Mouse (Mus musculus) adrenal gland, postnatal 4 days (tissue): ENCODE results near the gene Gas2l2. TPM values are rescaled to one million over a fixed set of nuclear protein-coding genes. Genes with fewer than 3 reads are reported as not detected.

Experiments used
- DNase-seq, 2 experiments: peaks; one replicate each; pipeline ENCODE4 v3.0.0; 2021 to 2022; ENCODE audit warnings: low spot score in 2 of 2, mixed read lengths in 2 of 2
- long read RNA-seq, 2 experiments: library from polyadenylated mRNA; stranded (forward); transcript quantifications; one replicate each; pipeline ENCODE4 v2.0.0; 2021
- total RNA-seq, 2 experiments: library from RNA; stranded (reverse); gene quantifications; 2 replicates each; pipeline ENCODE4 v1.2.3; 2021

Gene Gas2l2
- under 1 TPM in 1 of 2 experiments, not detected in 1; 0.11 TPM for total RNA-seq
- long read RNA-seq, experiment 1 = 0 reads
- long read RNA-seq, experiment 2 = 0 reads

DNA sequence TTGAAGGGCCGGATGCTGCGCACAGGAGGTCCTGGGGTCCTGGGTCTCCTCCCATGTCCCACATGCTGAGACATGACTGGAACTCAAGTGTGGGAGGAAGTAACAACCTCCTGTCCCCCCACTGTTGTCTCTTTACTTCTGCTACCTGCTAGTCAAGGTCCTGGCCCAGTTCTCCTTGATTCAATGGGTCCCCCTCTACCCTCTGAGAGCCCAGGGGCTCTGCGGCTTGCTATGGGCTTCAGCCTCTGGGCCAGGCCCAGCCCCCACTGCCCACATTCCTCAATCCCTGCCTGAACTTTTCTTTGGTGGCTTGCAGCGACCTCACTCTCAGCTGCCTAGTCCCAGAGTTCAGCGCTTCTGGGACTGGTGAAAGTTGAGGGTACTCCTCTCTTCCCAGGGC is at the start of gene Gas2l2:
Gene Gas2l2 (minus strand): TSS at position 101 of the 400 bp plus-strand sequence.
- no peak for DNase-seq

DNA sequence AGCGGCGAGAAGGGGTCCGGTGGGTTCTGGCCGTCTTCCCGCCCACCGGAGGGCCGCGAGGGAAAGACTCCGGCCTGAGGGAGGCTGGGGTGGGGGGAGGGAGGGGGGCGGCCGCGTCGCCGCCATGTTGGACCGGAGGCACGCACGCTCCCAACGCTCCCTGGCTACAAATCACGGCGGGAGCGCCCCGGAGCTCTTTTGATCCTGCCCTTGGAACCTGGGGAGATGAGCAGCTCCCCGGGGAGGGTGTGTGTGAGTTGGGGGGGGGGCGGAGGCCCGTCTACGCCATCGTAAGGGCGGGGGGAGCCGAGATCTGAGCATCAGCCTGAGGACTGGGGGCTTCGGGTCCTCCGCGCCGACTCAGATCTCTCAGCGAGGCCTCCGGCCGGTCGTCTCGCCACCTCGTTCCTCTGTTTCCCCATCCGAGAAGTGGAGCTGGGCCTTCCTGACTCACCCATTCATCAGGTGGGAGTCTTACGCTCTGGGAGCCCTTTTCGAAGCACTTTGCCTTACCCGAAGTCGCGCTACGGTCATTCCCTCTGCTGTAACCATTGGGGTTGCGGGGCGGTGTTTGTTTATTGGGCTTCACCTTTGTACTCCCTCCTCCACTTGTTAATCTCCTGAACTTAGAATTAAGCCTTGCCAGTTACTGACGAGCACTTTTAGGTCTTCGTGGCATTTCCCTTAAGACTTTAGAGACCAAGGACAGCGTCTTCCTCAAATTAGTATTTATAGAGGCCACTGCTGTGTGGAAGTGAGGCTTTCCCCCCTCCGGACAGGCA is 44.2 kb upstream of the Gas2l2 start:
- no peak for DNase-seq

DNA sequence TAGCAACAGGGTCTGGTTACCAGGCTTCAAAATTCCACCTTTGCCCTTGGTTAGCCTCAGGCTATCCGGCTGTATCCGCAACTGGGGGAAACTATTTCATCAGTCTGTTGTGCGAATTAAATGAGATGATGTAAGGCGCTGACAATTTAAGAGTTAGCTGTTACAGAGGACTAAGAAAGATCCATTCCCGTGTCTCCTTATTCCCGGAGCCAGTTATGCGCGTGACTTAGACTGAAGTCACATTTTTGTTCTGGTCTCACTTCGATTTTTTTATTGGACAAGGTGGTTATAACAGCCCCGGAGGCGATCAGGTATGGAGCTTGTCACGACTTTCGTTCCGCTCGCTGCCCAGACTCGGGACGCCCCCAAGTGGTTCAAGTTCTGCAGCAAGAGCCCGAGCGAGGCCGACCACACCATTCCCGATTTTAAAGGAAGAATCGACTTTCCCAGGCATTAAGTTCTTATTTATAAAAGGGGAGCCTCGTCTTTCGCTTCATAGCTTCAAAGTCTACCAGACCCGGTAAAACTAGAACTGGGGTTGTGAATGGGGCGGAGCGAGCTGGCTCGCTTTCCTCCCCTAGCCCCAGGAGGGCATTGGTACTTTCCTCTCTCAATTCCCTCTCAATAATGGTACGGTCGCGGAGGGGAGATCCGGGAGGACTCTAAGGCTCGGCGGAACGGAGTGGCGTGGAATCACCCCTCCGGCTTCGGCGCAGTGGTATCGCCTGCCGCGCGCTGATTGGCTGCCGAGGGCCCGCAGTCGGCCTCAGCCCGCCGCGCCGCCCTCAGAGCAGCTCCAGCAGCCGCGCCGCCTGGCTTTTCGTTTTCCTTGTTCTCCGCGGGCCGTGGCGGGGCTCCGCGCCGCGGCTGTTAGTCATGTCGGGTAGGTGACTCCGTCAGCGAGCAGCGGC is 43.3 kb upstream of the Gas2l2 start, which contains the start of gene Taf15:
Gene Taf15 (plus strand): TSS at position 763 of the 911 bp plus-strand sequence.
- DNase-seq = peak; percentile 95 to 99

DNA sequence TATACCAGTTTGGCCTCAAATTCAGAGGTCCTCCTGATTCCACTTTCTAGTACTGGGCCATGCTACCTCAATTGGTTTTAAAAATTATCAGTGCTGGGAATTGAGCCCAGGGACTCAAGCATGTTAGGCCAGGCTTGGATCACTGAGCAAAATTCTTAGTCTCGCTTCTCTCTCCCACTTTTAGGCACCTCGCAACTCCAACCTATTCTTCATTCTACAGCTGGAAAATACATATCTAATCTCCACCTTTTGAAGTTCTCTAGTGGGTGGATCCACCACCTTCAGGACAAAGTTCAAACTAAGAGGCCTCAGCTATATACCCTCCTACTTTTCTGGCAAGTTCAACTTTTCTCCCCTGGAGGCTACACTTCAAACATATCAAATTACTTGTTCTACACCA is 42.5 kb upstream of the Gas2l2 start:
- no peak for DNase-seq

DNA sequence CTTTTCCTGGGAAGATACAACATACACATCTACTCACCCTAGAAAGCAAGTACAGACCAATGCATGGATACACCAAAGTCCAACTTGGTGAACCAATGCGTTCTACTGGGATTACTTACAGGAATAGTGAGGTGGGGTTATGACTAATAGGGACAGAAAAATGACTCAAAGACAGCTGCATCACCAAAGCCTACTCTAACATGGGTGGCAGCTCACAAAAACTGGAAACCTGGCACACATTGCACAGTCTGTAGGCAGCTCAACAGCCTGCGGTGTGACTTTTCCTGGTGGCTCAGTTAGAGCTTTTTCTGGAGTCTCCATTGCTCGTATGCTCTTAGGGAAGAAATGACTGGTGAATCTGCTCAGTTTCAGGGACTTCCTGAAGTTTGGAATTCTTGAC is 39.5 kb upstream of the Gas2l2 start:
- no peak for DNase-seq

DNA sequence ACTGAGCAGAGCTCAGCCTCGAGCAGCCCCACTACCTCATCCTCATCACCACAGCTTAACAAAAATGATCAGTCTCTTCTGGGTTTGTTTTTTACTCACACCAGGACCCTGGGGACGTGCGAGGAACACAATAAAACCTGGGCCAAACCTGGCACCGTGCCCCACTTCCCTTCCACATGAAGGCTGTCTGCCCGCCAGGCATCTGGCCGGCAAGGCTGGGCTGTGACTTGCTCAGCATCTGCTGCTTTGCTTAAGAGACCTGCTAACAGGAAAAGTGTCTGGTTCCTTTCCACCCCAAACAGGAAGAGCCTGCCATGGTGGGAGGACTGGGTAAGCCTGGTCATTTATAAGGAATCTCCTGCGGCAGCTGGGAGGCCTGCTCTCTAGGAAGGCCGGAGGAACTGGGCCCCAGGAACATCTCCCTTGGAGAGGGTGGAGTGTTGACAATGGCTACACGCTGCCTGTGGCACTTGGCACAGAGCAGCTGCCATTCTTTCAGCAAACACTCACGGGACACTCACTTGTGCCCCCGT is 37.9 kb upstream of the Gas2l2 start:
- DNase-seq = no peak

DNA sequence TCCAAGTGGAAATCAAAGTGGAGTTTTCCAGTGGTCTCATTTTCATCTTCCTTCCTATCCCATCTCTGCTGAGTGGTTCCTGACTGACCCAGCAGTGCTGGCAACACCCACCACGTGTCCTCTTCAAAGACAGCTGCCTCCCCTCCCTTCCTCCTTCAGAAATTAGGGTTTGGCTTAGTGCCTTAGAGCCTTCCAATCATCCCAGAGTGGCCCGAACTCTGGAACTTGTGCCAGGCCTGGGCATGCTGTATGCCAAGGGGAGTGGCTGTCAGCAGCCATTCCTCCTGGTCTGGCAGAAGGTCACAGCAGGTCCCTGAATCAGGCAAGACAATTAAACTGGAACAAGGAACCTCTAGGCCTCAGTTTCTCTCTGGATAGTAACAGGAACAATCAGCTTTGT is 36.7 kb upstream of the Gas2l2 start:
- DNase-seq = no peak

DNA sequence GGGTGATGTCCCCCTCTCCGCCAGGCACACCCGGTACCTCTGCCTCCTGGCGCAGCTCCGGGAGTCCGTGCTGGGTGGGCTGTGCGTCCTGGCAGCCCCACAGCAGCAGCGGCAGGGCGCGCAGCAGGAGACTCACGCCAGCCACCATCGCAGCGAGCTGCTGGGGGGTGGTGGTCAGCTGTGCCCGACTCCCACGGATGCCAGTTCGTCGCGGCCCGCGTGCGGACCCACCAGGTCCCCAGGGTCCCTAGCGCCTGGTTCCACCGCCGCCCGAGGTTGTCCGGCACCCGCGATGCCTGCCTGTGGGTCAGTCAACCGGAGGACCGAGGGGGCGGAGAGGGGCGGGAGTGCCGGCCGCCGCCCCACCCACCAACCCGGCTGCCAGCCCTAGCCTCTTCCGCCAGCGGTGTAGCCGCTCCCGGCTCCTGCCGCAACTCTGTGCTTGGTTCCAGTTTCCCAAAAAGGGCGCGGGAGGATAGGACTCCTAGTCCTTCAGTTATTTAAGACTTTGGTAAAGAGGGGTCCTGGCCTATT is 33.5 kb upstream of the Gas2l2 start, which contains the start of gene Mmp28:
Gene Mmp28 (minus strand): TSS at position 361 of the 534 bp plus-strand sequence.
- DNase-seq = no peak

DNA sequence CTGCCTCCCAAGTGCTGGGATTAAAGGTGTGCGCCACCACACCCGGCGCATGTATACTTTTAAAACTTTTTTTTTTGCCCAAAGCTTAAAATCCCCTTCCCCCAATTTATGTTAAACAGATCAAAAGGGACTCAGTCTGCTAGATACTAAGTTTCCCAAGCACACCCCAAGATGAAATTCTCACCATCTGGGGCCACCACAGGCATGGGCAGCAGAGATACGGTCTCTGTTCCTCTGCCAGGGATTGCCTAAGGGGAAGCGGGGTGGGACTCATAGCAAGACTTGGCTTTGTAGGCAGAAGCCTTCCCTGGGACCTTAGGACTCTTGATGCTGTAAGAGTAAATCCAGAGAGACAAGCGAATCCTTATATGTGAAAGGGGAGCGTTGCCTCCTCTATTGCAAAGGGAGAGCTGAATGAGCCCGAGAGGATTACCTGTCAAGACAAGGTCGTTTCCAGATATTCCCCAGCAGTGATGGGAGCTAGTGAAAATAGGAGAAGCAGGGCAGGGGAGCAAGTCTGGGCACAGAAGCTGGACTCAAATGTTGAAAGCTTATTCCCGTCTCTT is 32.3 kb upstream of the Gas2l2 start:
- DNase-seq = no peak

DNA sequence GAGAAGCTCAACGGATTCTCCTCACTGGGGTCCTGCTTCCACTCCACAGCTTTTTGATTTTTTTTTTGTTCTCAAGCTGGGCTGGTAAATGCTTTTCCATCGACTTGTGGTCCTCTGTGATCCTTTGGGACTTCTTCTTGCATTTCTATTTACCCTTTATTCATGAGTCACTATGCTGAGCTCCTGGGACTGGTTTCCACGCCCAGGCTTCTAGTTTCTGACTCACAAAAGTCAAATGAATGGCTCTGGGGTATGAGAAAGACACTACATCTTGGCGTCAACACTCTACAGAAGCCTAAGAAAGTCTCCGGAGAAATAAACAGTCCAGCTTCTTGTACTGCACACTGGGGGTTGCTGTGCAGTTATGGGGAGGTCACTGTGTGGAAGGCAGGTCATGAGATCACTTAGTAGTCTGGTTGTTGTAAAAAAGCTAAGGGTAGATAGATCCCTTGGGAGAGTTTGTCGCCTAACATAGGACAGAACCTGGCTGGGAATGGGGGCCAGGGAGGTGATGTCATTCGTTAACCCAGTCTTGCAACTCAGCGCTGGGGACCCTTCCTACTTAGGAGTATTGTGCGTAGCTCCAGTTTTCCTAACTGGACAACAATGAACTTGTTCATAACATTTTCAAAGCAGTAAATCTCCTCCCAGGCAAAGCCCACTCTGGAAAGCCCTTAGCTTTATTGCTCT is 28.8 kb upstream of the Gas2l2 start:
- DNase-seq = no peak

DNA sequence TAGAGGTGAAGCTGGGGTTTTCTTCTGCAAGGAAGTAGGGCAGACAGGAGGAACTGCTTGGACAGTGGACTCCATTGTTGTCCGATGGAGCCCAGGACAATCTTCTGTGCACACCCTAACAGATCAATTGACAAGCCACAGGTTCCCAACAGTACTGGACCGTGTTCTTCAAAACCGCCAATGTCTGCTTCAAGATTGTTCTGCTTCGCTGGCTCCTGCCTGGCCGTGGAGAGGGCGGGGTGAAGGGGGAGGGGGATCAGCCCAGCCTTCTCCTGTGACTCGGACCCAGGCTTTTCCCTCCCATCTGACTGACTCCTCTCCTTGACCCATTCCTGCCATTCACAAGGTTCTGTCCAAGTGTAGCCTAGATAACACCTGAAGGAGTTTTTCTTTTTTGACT is 28.0 kb upstream of the Gas2l2 start:
- no peak for DNase-seq

DNA sequence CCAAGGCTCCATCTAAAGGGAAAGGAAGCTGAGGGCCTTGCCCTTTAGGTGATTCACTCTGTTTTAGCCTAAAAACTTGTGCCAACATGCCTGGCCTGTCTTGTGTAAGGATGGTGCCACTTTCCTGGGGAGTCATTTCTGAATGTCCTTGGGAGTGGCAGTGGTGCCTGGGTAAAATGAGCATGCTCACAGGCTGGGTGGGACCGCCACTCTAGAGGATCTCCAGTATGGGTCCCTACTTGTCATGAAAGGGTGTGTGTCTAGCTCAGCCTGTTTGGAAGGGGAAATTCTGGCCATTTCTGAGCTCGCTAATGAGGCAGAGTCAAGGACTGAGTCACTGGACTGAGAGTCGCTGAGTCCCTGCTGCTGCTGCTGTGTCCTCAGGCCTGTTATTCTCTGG is 26.4 kb upstream of the Gas2l2 start:
- no peak for DNase-seq

DNA sequence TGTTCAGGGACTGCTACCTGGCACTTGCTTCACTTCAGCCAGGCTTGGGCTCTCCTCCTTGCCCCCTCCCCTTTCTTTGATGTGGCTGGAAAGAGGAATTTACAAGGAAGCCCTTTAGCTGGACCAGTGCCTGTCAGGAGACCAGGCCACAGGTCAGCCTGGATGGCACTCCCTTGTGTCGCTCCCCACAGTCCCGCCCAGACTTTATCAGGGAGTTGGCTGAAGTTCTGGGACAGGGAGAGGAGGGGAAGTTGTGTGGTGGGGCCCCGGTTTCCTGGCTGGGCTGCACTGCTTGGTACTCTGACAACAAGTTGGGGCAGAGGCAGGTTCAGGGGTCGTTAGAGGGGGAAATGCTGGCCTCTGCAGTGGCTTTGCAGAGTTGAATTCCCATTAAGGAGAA is 25.3 kb upstream of the Gas2l2 start:
- DNase-seq = no peak

DNA sequence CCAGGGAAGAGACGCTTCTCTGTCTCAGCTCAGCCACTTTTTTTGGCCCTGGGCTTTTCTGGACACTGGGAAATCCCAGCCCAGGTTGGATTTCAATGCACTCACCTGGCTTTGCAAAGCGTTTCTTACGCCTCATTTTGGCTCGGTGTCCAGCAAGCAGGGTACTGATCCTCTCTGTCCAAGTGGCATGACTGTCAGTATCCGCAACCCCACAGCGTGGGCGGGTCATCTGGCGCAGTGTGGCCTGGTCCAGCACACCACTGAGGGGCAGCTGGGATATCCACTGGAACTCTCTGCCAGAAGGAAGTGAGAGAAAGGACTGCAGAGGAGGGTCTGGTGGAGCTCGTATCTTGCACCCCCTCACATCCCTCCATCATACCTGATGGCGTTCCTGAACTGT is 22.0 kb upstream of the Gas2l2 start:
- no peak for DNase-seq

DNA sequence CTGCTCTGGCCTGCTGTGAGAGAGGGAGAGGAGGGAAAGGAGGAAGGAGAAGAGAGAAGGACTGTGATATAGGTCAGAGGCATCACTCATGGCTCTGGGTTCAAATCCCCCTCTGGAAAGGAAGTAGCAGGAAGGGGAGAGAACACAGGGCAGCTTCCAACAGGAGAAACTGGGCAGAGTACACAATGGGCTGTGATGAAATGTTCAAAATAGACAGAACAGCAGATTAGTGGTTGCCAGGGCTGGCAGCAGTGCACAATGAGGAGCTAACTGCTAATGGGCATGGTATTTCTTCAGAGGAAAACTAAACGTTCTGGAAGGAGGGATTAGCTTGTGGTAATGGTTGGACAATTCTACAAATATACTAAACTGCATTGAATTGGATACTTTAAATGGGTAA is 21.3 kb upstream of the Gas2l2 start:
- DNase-seq = no peak

DNA sequence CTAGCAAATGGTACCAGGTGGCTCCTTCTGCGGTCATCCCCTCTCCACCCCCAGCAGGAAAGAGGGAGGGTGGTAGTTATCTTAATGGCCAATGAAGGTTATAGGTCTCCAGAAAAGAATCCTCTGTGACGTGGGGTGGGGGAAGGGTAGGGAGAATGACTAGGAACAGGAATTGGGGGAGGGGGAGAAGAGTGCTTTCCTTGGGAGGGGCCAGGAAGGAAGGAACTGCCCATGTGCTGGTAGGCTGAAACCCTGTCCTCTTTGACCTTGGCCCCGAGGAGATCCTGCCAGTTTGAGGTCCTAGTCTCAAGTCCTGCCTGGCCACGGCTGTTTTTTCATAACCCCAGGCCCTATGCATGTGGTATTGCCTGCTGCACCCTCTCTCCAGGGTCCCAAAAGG is 20.0 kb upstream of the Gas2l2 start:
- DNase-seq = no peak

DNA sequence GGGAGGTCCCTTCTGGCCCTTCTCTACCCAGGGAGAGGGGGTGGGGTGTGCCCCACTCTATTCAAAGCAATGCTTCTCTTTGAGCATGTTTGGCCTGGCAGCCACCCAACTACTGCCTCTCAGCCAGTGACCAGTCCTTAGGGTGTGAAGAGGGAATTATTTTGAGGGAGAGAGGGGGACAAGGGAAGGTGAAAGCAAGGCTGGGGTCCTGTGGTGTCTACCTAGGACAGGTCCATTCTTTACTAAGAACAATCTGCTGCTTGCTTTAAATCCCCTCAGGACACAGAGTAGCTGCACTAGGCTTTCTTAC is 19.6 kb upstream of the Gas2l2 start:
- no peak for DNase-seq

DNA sequence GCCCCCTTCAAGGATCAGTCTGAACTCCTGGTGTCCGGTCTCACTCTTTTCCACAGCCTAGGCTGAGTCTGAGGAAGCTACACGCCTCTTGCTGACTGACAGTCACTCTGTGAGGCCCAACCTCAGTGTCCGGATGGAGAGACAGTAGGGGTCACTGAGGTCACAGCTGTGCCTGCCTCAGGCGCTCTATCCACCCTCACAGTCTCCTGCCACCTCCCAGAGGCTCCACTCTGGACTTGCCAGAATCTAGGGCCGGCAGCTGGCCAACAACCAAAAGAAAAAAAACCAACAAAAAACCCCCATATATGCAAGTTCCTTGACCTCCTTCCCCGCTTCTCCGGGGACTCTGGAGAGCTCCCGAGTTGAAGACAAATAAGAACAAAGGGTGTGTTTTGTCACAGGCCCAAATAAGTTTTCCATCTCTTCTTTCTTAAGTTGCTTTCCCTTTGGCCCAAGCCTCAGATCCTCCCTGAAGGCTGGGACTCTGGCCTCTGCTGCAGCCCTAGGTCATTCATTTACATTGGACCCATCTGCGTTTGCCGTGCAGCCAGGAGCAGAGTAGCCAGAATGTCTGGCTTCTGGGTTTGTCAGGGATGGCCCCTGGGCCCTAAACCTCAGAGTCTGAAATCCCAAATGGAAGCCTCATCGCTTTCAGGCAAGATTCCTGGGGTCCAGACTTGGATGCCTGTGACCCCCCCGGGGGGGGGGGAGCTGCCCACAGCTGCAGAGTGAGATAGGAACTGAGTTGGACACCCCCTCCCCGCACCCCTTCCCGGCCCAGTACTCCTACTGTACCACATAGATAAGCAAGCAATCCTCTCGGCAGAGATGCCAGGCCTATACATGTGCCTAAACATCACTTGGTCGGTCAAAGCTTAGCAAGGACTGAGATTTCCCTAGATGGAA is 19.0 kb upstream of the Gas2l2 start:
- DNase-seq = no peak

DNA sequence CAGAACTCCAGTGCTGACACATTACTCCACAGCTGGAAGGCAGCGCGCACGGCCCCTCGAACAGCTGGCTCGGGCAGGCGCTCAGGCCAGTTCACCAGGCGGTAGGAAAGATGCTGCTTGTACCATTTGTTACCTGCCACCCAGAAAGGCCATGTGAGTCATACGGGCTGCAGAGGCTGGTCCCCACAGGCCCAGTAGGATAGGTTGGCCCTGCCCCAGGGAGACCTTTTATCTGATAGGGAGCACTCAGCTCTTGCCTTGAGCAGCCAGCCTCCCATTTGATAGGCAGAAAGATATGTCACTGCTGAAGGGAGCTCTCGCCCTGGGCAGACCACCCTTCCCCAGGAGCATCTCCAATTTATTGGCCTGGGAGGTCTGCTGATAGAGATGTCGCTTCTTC is 18.4 kb upstream of the Gas2l2 start:
- DNase-seq = no peak

DNA sequence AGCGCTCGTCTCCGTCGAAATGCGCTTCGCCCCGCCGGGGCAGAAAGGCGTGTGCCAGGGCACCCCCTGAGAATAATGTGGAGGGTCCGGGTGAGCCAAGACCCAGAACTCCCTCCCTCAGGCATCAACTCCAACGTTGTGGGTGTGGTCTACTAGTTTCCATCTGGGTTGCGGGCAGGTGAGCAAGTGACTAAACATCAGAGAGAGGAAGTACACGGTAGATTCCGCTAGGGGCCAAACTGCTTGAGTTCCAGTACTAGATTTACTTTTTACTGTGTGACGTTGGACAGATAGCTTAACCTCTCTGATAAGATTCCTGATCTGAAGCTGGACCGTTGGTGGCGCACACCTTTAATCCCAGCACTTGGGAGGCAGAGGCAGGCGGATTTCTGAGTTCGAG is 15.7 kb upstream of the Gas2l2 start:
- DNase-seq = no peak
